Mouse (Mus musculus) G1E-ER4 (cell line): ENCODE measurements around the gene Ttc7b. TPM values are rescaled to one million over a fixed set of nuclear protein-coding genes. Genes with fewer than 3 reads are reported as not detected.

ENCODE experiments used
- GATA1 ChIP-seq: IDR thresholded peaks from one replicate; pipeline ENCODE4 v1.8.0; 2012; ENCODE audit warnings: low read length, inconsistent platforms
- polyA plus RNA-seq: library from polyadenylated mRNA; stranded (reverse); fragments of >175 nt; gene quantifications from 2 replicates; pipeline ENCODE4 v1.2.3, GENCODE M21; 2012

The Ttc7b gene
- polyA plus RNA-seq, result 20.7 and 24.7 TPM in 2 replicates

DNA sequence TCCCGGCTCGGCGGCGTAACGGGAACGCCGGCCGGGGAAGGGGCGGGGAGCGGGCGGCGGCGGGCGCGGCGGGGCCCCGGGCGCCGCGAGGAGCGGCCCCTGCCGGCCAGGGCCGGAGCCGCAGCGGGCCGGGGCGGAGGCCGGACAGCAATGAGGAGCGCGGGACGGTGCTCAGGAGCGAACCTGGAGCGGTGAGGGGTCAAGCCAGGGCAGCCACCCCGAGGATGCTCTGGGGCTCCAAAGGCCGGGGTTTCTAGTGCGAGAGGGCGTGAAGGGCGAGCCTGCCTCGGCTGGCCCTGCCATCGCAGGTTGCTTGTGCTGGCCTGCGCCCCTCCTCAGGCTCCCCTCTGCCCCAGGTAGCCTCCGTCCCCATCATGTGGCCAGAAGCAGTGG lies at the start of gene Ttc7b:
Ttc7b (minus strand) TSS at position 33 of the 393 bp plus-strand sequence.
- no peak for TF ChIP-seq GATA1

DNA sequence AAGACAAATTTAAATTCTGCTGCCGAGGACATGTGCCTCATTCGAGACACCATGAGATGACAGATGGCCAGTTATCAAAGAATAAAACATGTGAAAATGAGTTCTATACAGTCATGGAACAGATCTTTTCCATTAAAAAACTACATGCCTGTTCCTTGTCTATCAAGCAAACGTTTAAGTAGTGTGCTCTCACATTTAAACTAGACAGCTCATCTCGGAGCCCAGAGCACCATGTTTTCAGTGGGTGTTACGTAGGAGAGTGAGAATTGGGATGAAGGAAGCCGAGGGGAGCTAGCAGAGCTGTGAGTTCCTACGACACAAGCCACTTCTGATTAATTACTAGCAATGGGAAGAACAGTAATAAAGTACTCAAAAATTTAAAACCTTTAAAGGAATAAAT lies 48.2 kb upstream of the Ttc7b start:
- TF ChIP-seq GATA1, result no peak

- TF ChIP-seq GATA1, result no peak
These were observed 47.5 kb upstream of the Ttc7b start for GRCm38 (mm10) chr12:100568105-100568504.

DNA sequence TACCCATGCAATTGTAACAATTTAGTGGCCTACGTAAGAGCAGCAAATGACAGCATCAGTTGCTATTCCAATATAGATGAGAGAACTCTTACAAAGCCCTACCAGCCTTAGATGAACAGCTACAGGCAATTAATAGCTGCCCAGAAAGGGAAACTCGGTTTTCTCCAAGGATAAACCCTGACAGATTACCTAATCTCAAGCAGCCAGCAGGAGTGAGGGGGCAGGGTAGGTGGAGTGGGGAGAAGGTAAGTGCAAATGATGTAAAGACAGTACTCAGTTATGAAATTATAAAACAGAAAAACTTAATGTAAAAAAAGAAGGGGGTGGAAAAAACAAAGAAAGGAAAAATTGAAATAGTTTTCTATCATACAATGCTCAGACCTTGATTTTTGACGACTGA lies 47.0 kb upstream of the Ttc7b start:
- TF ChIP-seq GATA1, result no peak

DNA sequence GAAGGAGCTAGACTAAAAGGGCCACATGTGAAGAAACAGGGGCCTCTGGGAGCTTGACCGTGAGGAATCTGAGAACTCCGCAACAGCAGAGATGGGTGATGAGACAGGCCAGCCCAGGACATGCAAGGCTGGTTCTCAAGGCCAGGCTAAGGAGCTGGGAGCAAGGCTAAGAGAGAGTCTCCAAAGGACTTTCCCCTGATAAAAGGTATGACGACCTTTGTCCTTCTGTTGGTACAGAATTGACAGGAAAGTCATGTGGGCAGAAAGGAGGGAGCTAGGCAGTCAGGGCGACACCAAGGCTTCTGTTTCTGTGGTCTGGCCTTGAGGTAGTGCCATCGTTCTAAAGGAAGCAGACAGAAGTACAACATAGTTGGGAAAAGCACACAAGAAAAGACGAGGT lies 33.0 kb upstream of the Ttc7b start:
- no peak for TF ChIP-seq GATA1

DNA sequence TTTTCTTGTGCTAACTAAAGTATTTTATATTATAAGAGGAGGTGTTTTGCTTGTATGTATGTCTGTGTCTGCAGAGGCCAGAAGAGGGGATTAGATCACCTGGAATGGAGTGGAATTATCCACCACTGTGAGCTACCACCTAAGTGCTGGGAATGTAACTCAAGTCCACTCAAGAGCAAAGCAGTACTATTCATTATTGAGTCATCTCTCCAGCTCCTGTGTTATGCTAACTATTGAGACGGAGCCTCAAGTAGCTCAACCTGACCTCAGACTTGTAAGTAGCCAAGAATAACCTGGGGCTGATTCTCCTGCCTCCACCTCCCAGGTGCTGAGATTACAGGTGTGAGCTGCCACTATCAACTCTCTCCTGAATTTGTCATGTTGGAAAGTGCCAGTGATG lies 31.3 kb upstream of the Ttc7b start:
- TF ChIP-seq GATA1, result no peak

DNA sequence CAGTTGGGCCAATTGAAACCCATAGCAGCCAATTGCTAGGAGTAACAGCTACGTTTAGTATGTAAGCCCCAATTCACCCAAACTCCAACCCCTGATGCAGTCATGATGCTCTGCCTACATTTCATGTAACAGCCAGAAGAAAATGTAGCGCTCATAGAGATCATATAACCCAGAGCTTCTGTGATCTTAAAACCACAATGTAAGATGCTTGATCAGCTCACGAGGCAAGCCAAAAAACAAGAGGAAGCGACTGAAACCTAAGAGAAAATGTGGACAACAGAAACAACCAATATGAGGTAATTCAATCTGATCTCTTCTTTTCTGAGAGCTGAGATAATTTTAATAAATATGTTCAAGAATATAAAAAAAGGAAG lies 23.6 kb upstream of the Ttc7b start:
- TF ChIP-seq GATA1, result no peak

DNA sequence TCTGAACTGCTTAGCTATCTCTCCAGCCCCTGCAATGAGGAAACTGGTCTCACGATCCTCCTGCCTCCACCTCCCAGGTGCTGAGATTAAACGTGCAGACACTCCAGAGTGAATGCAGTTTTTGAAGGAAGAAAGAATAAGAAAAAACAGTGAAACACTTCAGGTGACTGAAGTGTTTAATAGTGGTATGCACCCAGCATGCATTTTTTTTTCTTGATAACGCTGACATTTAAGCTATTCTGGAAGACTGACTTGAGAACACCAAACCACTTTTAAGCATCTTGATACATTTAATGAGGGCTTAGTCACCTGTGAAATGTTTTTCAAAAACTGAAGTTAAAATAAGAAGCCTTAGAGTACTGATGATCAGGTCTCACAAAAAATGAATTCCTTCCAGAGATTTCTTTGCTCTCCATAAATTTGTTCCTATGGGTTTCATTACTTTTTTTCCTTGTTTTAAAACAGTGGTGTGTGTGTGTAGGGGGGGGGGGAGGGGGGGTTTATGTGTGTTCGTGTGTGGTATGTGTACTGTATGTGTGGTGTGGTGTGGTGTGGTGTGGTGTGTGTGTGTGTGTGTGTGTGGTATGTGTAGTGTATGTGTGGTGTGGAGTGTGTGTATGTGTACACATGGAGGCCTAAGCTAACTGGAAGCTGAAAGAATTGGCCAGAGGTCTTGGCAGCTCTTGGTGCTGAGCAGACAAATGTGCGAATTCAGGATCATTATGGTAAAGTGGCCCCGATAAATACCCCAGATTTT lies 23.0 kb upstream of the Ttc7b start:
- TF ChIP-seq GATA1, result no peak

DNA sequence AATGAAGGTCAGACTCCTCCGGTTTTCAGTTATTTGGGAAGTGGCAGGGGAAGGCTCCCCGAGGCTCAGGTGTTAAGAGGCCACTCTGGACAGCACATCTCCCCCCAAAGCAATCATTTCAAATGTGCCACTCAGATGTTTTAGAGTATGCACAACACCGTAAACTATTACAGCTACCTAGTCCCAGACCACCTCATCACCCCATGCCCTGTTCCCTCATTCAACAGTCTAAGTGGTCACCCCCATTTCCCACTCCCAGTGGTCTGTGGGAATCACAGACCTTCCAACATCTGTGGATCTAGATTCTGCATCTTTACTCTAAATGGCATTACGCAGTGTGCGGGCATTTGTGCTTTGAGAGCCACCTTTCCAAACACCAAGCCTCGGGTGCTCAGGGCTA lies 21.9 kb upstream of the Ttc7b start:
- no peak for TF ChIP-seq GATA1

- no peak for TF ChIP-seq GATA1
These were observed 21.4 kb upstream of the Ttc7b start for GRCm38 (mm10) chr12:100542076-100542475.

- TF ChIP-seq GATA1, result no peak
These were observed 18.6 kb upstream of the Ttc7b start for GRCm38 (mm10) chr12:100539158-100539714.

DNA sequence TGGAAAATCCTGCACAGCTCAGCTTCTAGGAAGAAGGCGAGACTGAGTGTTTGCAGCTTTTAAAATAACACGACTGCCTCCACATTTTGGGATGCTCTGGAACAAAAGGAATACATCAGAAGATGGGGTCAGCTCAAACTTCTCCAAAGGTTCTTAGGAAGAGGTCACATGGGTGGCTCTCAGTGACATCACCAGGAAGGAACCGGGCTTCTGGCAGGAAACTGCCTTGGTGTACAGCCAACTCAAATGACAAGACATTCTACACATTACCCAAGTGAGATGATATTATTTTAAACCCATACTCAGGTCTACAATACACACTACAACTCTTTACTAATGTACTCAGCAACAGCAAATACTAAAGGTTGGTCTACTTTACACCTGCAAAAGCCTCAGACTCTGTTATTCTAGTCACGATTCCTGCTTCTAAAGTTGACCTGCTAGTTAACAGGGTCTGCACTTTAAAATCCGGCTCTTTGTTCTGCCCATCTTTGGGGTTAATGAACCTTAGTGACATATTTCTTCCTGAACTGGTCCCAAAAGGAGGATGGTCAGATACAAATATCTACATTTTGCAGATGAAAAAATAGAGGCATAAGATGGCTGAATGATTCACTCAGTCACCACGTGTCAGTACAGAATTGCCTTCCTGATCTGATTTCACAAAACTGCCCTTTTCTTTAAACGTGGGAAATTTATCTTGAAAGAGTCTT lies 18.0 kb upstream of the Ttc7b start:
- TF ChIP-seq GATA1, result no peak

GRCm38 (mm10) chr12:100537091-100537490 lies 16.5 kb upstream of the Ttc7b start:
- no peak for TF ChIP-seq GATA1

- no peak for TF ChIP-seq GATA1
These were observed 14.4 kb upstream of the Ttc7b start for GRCm38 (mm10) chr12:100535028-100535427.

GRCm38 (mm10) chr12:100534028-100534427 lies 13.4 kb upstream of the Ttc7b start:
- TF ChIP-seq GATA1, result no peak

DNA sequence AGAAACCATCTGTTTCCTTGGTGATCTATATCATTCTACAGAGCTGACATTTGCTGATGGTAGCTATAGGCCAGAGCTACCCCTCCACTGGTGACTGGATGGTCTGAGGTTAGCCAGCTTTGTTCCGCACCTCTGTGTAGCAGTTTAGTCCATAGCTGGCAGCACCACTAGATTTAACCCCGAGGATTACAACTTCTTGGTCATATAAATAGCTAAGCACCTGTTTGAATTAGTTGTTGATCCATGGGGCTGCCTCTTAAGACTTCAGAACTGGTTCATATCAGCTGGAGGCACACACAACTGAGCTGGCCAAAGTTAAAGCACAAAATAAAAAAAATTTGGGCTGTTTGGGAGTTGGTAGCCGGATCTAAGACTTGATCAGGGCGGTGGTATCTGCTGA lies 12.6 kb upstream of the Ttc7b start:
- TF ChIP-seq GATA1, result no peak

GRCm38 (mm10) chr12:100531740-100532139 lies 11.1 kb upstream of the Ttc7b start:
- no peak for TF ChIP-seq GATA1
